In the genomic region with DNA sequence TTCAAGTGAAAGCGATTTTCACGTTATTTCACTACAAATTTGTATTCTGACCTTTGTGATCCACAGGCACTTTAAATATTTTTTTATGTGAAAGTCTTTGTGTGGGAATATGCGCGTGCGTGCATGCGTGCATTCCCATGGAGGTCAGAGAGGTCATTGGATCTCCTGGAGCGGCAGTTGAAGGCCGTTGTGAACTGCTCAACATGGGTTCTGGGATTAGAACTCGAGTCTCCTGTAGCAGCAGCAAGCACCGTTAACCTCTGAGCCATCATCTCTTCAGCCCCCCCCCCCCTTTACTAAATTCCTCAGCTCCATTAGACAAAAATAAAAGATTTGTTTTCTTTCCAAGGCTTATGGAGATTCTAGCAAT, we compare ENCODE assay signal across 8 mouse cellular contexts. TPM values are rescaled to one million over a fixed set of nuclear protein-coding genes. Genes with fewer than 3 reads are reported as not detected.
DNase-seq lines count a peak whose midpoint lies in the region; ATAC-seq and TF ChIP-seq lines count a peak whose summit lies in the region.

No protein-coding gene starts in this region.

- H3K9ac ChIP-seq in kidney, embryonic 14.5 days (ENCODE audit: low read depth, low read length): no peak overlapping the region
- H3K9ac ChIP-seq in hindbrain, embryonic 14.5 days: no peak overlapping the region
- no peak overlapping the region for H3K9ac ChIP-seq in midbrain, embryonic 12.5 days (replicated peaks)

- peak overlapping the region; percentile 55; the same call in 1 of the 2 replicates for H3K4me3 ChIP-seq in kidney, embryonic 14.5 days (ENCODE audit: low read length)
- H3K4me3 ChIP-seq in kidney, adult 2 months (ENCODE audit: insufficient read depth, low read depth, low read length): no peak overlapping the region
- H3K4me3 ChIP-seq in embryonic facial prominence, embryonic 10.5 days: peak overlapping the region; percentile 66
- H3K4me3 ChIP-seq in hindbrain, embryonic 14.5 days (replicated peaks; ENCODE audit: low read length): peak overlapping the region; percentile 55
- H3K4me3 ChIP-seq in midbrain, embryonic 12.5 days: peak overlapping the region; percentile 57

- no peak for ATAC-seq in kidney, embryonic 14.5 days (ENCODE audit: low FRiP score, low TSS enrichment)
- peak; percentile 27; the same call in 1 of the 2 replicates for ATAC-seq in hindbrain, embryonic 14.5 days (ENCODE audit: low FRiP score)
- ATAC-seq in midbrain, embryonic 12.5 days (ENCODE audit: low FRiP score, low read depth): peak; percentile 20; the same call in 1 of the 2 replicates

- TF ChIP-seq CTCF in kidney, adult 2 months (conservative IDR thresholded peaks at IDR 0.05; ENCODE audit: insufficient read depth, insufficient read length, low read depth, low read length): no peak

- DNase-seq in kidney, adult 2 months: no peak
- no peak for DNase-seq in embryonic facial prominence, embryonic 10.5 days (ENCODE audit: low spot score)
- no peak for DNase-seq in hindbrain, embryonic 14.5 days (ENCODE audit: low spot score)
- no peak for DNase-seq in spleen, postnatal 10 days (ENCODE audit: low spot score in 2 of 2)
- no peak for DNase-seq in MN1 (ENCODE audit: low spot score)
- no peak for DNase-seq in thymus, adult 18-20 months

- H3K9me3 ChIP-seq in kidney, embryonic 14.5 days (ENCODE audit: control insufficient read depth, low read length): no peaks in the 10 kb centered on the region
- H3K9me3 ChIP-seq in embryonic facial prominence, embryonic 10.5 days: no peaks in the 10 kb centered on the region
- no peaks in the 10 kb centered on the region for H3K9me3 ChIP-seq in hindbrain, embryonic 14.5 days (ENCODE audit: control insufficient read depth, low read length)
- H3K9me3 ChIP-seq in midbrain, embryonic 12.5 days: no peaks in the 10 kb centered on the region

- H3K27me3 ChIP-seq in kidney, embryonic 14.5 days (ENCODE audit: control insufficient read depth, insufficient read depth, low read length): no peaks in the 10 kb centered on the region
- H3K27me3 ChIP-seq in kidney, adult 2 months (replicated peaks; ENCODE audit: control insufficient read depth, insufficient read depth, low read length): no peaks in the 10 kb centered on the region
- H3K27me3 ChIP-seq in embryonic facial prominence, embryonic 10.5 days (replicated peaks; ENCODE audit: low read depth, poor library complexity, severe bottlenecking): 0 out of 2 replicates have a peak, but pooled peaks cover 4% of the 10 kb centered on the region
- no peaks in the 10 kb centered on the region for H3K27me3 ChIP-seq in hindbrain, embryonic 14.5 days (ENCODE audit: control insufficient read depth, insufficient read depth, low read length)
- H3K27me3 ChIP-seq in midbrain, embryonic 12.5 days: no peaks in the 10 kb centered on the region

- H3K4me2 ChIP-seq in kidney, embryonic 14.5 days (replicated peaks; ENCODE audit: low read depth, low read length): peak overlapping the region; percentile 33; the same call in 1 of the 2 replicates
- peak overlapping the region; percentile 67 for H3K4me2 ChIP-seq in hindbrain, embryonic 14.5 days (replicated peaks)
- H3K4me2 ChIP-seq in midbrain, embryonic 12.5 days (replicated peaks): peak overlapping the region; percentile 59

- H3K4me1 ChIP-seq in kidney, embryonic 14.5 days (ENCODE audit: control insufficient read depth, insufficient read depth, low read length): no peaks in the 10 kb centered on the region
- no peaks in the 10 kb centered on the region for H3K4me1 ChIP-seq in kidney, adult 2 months (ENCODE audit: control insufficient read depth, insufficient read depth, low read length)
- peaks cover 13% of the 10 kb centered on the region for H3K4me1 ChIP-seq in embryonic facial prominence, embryonic 10.5 days
- no peaks in the 10 kb centered on the region for H3K4me1 ChIP-seq in hindbrain, embryonic 14.5 days (replicated peaks; ENCODE audit: control insufficient read depth, insufficient read depth, low read length)
- H3K4me1 ChIP-seq in midbrain, embryonic 12.5 days: 0 out of 2 replicates have a peak, but pooled peaks cover 5% of the 10 kb centered on the region

- no peak for TF ChIP-seq POLR2A in kidney, adult 2 months (IDR thresholded peaks at IDR 0.05; ENCODE audit: low read depth, low read length)

- 28% methylated on average over 10 of the region's 10 CpGs for WGBS in kidney, embryonic 14.5 days
- WGBS in kidney, adult 2 months: 2% methylated on average over 10 of the region's 10 CpGs
- WGBS in embryonic facial prominence, embryonic 10.5 days: 19% methylated on average over 10 of the region's 10 CpGs
- 23% methylated on average over 10 of the region's 10 CpGs for WGBS in hindbrain, embryonic 14.5 days
- WGBS in midbrain, embryonic 12.5 days: 14% methylated on average over 10 of the region's 10 CpGs

- no peak overlapping the region for H3K27ac ChIP-seq in kidney, embryonic 14.5 days (ENCODE audit: low read depth, low read length)
- no peak overlapping the region for H3K27ac ChIP-seq in kidney, adult 2 months (ENCODE audit: insufficient read depth, low read depth, low read length)
- H3K27ac ChIP-seq in embryonic facial prominence, embryonic 10.5 days (replicated peaks): peak overlapping the region; percentile 86
- no peak overlapping the region for H3K27ac ChIP-seq in hindbrain, embryonic 14.5 days
- no peak overlapping the region for H3K27ac ChIP-seq in midbrain, embryonic 12.5 days (replicated peaks)

- H3K36me3 ChIP-seq in kidney, embryonic 14.5 days (ENCODE audit: control insufficient read depth, insufficient read depth, low read length): no peaks in the 10 kb centered on the region
- no peaks in the 10 kb centered on the region for H3K36me3 ChIP-seq in kidney, adult 2 months (ENCODE audit: control insufficient read depth, insufficient read depth, low read length)
- no peaks in the 10 kb centered on the region for H3K36me3 ChIP-seq in embryonic facial prominence, embryonic 10.5 days (replicated peaks)
- H3K36me3 ChIP-seq in hindbrain, embryonic 14.5 days (replicated peaks; ENCODE audit: control insufficient read depth, insufficient read depth): no peaks in the 10 kb centered on the region
- no peaks in the 10 kb centered on the region for H3K36me3 ChIP-seq in midbrain, embryonic 12.5 days

RNA-seq across cellular contexts. Expression of a gene that starts 0.4 kb away (rescaled TPM):
- polyA plus RNA-seq in kidney, embryonic 14.5 days (2014; fragmentation: Nextera tagmentation; extraction: Ambion mirVana): 7.6 and 10.5 TPM in 2 replicates
- polyA plus RNA-seq in kidney, adult 2 months (2012; rRNA removed): 1.6 and 2.7 TPM in 2 replicates
- 6.7 and 7.8 TPM in 2 replicates for polyA plus RNA-seq in embryonic facial prominence, embryonic 10.5 days (2016; fragmentation: Nextera tagmentation; extraction: Ambion mirVana)
- 4.4 and 4.5 TPM in 2 replicates for polyA plus RNA-seq in hindbrain, embryonic 14.5 days (2014; fragmentation: Nextera tagmentation; extraction: Ambion mirVana)
- 5.1 and 6.5 TPM in 2 replicates for polyA plus RNA-seq in midbrain, embryonic 12.5 days (2016; fragmentation: Nextera tagmentation; extraction: Ambion mirVana)

RNA-seq across cellular contexts. Expression of a gene that starts 3.2 kb away (rescaled TPM):
- not detected in 2 replicates for polyA plus RNA-seq in kidney, embryonic 14.5 days (2014; fragmentation: Nextera tagmentation; extraction: Ambion mirVana)
- not detected in 2 replicates for polyA plus RNA-seq in kidney, adult 2 months (2012; rRNA removed)
- not detected in 2 replicates for polyA plus RNA-seq in embryonic facial prominence, embryonic 10.5 days (2016; fragmentation: Nextera tagmentation; extraction: Ambion mirVana)
- polyA plus RNA-seq in hindbrain, embryonic 14.5 days (2014; fragmentation: Nextera tagmentation; extraction: Ambion mirVana): not detected in 2 replicates
- polyA plus RNA-seq in midbrain, embryonic 12.5 days (2016; fragmentation: Nextera tagmentation; extraction: Ambion mirVana): not detected in 2 replicates

RNA-seq across cellular contexts. Expression of a gene that starts 30.1 kb away (rescaled TPM):
- 5.4 and 6.0 TPM in 2 replicates for polyA plus RNA-seq in kidney, embryonic 14.5 days (2014; fragmentation: Nextera tagmentation; extraction: Ambion mirVana)
- not detected in 2 replicates for polyA plus RNA-seq in kidney, adult 2 months (2012; rRNA removed)
- polyA plus RNA-seq in embryonic facial prominence, embryonic 10.5 days (2016; fragmentation: Nextera tagmentation; extraction: Ambion mirVana): 4.1 and 4.8 TPM in 2 replicates
- polyA plus RNA-seq in hindbrain, embryonic 14.5 days (2014; fragmentation: Nextera tagmentation; extraction: Ambion mirVana): 0.37 TPM in 1 of 2 replicates, not detected in the other
- 1.0 and 1.4 TPM in 2 replicates for polyA plus RNA-seq in midbrain, embryonic 12.5 days (2016; fragmentation: Nextera tagmentation; extraction: Ambion mirVana)
